Mouse (Mus musculus) spleen, embryonic (tissue): Measurements from ENCODE around the gene Gtpbp2.

Source experiments
- CTCF ChIA-PET: fragments of 350-600 bp; sonication (Branson Sonifier 250); formaldehyde crosslinking; loops from one replicate; lab custom pipeline; 2022; lab: Charles Lee

Gtpbp2 gene

DNA sequence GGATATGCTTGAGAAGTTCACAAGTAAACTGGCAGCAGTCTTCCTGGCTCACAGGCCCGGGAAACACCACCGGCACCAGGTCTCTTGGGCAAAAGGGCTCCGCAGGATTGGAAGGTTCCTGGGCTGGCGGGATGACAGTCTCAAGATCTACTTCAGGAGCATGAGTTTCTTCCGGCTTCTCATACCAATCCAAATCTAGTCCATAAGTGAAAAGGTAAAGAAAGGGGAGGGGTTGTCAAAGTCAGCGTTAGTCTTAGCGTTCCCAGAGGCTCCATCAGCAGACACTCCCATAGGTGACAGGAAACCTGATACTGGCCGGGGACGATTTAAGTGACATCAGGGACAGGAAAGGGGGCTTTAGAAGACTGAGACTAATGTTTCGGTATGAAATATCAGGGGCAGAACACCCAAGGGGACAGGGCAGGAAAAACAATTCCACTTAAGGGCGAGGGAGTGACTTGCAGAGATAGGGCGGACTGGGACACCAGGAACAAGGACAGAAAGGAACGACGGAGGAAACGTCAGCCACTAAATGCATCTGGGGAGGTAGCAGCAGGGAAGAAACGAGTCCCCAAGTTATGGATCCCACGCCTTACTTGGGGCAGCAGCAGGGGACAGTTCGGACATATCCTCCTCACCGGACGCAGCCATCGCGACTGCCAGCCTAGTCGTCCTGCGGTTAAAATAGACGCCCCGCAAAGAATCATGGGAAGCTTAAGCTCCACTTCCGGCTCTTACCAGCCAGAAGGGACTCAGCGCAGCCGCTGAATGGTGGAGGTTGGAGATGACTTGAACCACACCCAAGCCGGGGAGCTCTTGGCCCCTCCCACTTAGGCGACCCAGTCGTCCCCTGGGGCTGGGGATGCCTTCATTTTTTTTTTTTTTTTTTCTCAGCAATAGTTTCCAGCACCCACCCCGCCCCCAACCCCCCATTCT is 7.7 kb upstream of the Gtpbp2 start, which contains the start of gene Mad2l1bp:
Gene Mad2l1bp (minus strand): TSS at position 707 of the 936 bp plus-strand sequence.
- CTCF ChIA-PET, result interaction anchor here (0.5 kb wide), 1 partner anchor 521 kb away, joined by 5 read pairs; no protein-coding TSS in a partner anchor

DNA sequence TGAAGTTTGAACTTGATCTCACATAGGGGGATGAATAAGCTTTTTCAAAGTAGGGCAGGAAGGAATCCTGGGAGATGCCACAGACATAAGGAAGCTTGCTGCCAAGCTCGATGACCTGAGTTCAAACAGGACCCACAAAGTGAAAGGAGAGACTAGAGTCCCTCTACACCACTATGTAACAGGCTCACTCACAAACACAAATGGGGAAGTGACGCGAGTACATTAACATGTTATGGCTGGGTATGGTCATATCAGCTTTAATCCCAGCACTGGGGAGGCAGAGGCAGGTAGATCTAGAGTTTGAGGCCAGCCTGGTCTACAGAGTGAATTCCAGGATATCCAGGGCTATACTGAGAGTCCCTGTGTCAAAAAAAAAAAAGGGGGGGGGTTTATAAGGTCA is 6.5 kb upstream of the Gtpbp2 start:
- CTCF ChIA-PET, result no interaction called here

- CTCF ChIA-PET, result no interaction called here
Observed at GRCm38 (mm10) chr17:46156680-46157079, 4.2 kb upstream of the Gtpbp2 start.

DNA sequence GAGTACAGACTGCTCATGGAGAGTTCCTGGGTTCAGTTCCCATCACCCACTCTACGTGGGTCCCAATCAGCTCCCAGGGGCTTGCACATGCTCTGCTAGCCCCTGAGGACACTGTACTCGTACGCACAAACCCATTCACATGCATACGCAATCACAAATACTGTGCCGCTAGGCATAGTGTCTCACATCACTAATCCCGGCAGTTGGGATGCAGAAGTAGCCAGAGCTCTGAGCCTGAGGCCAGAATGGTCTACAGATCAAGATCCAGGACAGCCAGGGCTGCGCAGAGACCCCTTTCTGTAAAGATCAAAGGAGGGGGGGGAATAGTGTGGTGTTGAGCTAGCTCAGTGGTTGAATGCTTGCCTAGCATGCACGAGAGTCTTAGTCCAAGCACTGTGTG is 3.7 kb upstream of the Gtpbp2 start:
- CTCF ChIA-PET, result interaction anchor here (0.6 kb wide), 1 partner anchor 46 kb away, joined by 3 read pairs; the partner anchor contains the start of gene Mrps18a

- CTCF ChIA-PET, result no interaction called here
Observed at GRCm38 (mm10) chr17:46159236-46159635, 1.6 kb upstream of the Gtpbp2 start.

DNA sequence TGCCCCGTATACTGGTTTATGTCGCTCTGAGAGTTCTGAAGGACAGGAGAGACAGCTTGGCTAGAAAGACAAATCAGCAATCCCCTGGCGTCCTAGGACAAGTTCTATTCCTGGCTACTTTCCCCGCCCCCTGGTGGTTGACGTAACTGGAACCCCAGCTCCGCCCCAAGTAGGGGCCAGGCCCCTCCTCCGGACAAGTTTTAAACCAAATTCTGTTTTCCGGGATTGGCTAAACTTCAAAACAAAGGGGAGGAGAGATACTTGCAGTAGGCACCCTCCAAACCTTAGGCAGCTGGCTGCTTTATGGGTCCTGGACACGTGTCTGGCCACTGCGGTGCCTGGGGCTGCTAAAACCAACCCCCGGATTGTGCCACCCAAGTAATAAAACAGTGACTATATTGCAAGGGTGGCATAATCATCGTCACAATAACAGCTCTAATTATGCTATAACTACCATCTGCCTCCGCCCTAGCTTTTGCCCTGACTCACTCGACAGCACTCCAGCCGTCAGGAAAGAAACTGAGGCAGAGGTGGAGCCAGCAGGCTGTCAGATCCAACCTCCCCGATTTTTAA is 656 bp upstream of the Gtpbp2 start:
- CTCF ChIA-PET, result interaction anchor here (0.6 kb wide), 1 partner anchor 15 kb away, joined by 10 read pairs; no protein-coding TSS in a partner anchor

DNA sequence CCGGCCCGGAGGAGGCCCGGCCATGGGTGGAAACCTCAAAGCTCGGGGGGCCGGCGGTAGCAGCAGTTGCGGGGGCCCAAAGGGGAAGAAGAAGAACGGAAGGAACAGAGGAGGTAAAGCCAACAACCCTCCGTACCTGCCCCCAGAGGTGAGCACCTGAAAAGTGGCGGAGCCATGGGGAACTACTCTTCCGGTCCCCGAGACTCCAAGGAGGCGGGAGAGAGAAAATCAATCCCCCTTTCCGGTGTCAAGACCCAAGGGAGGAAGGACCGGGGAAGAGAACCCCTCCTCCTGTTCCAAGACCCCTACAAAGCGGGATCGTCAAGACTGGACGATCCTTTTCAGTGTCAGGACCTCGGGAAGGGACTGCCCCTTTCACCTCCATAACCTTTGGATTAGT is 347 bp downstream of the Gtpbp2 start:
- CTCF ChIA-PET, result no interaction called here

GRCm38 (mm10) chr17:46161710-46162109 is 878 bp downstream of the Gtpbp2 start:
- CTCF ChIA-PET, result no interaction called here

GRCm38 (mm10) chr17:46162551-46162950 is 1.7 kb downstream of the Gtpbp2 start:
- CTCF ChIA-PET, result no interaction called here

GRCm38 (mm10) chr17:46162951-46163421 is 2.2 kb downstream of the Gtpbp2 start:
- CTCF ChIA-PET, result no interaction called here

DNA sequence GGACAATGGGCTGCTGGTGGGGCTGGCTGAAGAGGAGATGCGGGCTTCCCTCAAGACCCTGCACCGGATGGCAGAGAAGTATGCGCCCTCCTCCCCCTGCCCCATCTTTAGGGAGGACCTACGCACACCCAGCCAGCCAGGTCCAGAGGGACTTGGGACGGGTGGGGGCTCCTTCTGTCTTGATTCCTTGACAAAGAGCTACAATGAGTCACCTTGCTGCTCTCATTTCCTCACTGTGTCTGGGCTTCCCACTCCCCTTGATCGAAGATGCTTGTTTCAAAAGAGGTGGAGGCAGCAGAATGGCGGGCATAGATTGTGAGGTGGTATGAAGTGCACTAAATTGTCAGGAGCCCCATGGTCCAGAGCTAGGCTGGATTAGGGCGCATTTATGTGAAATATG is 3.5 kb downstream of the Gtpbp2 start:
- CTCF ChIA-PET, result no interaction called here

DNA sequence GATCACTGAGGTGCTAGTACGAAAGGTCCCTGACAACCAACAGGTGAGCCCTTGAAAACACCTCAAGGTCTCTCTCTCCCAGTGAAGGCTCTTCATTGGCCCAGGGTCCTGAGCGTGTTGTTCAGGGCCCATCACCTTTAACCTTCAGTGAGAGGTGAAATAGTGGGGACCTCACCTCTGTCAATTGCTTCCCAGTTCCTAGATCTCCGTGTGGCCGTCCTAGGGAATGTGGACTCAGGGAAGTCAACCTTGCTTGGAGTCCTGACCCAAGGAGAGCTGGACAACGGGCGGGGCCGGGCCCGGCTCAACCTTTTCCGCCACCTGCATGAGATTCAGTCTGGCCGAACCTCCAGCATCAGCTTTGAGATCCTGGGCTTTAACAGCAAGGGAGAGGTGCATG is 4.0 kb downstream of the Gtpbp2 start:
- CTCF ChIA-PET, result interaction anchor here (0.7 kb wide), 1 partner anchor 488 kb away, joined by 3 read pairs; no protein-coding TSS in a partner anchor

- CTCF ChIA-PET, result no interaction called here
Observed at GRCm38 (mm10) chr17:46165460-46165859, 4.6 kb downstream of the Gtpbp2 start.

- CTCF ChIA-PET, result no interaction called here
Observed at GRCm38 (mm10) chr17:46166270-46166669, 5.4 kb downstream of the Gtpbp2 start.

DNA sequence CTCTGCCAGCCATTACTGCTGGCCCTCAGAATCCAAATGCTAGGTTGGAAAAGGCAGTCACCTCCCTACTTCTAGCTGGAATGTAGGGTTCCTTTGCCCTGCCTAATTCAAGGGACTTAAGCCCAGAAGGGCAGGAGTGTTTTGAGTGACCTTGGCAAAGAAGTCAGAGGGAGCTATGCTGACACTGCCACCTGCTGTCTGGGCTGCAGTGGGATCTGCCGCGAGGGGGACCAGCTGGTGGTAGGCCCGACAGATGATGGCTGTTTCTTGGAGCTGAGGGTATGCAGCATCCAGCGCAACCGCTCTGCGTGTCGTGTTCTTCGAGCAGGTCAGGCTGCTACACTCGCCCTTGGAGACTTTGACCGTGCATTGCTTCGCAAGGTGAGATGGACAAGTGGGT is 6.2 kb downstream of the Gtpbp2 start:
- CTCF ChIA-PET, result no interaction called here

- CTCF ChIA-PET, result no interaction called here
Observed at GRCm38 (mm10) chr17:46168318-46168717, 7.5 kb downstream of the Gtpbp2 start.

DNA sequence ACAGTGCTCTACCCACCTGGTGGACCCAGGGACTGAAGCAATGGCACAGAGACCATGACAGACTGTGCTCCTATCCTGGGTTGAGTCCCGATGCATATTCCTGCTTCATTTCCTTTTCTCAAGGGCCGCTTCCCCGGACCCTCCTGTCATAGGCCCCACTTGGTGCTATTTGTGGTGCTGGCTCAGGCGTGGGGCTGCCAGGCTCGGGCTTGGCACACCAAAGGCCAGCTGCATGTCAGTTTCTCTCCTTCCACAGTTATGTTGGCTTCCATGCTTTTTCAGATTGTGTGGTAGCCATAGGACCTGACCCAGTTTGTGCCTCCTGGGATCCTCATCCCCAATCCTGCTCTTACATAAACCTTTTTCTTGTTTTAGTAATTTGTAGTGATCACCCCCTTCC is 7.9 kb downstream of the Gtpbp2 start:
- CTCF ChIA-PET, result no interaction called here

DNA sequence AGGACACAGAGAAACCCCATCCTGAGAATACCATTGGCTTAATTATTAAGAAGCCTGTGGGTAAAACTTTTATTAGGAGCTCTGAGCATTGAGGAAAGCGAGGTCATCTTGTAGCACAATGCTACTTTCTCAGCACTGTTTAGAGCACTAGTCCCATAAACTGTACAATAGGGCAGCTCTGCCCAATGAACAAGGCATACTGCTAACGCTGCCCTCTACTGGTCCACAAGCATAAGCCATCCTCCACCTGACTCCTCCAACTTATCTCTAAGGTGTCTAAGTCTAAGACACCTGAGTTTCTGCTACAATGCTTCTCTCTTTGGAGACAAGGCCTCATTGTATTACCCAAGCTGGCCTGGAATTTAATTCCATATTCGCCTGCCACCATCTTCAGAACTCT is 9.7 kb downstream of the Gtpbp2 start:
- CTCF ChIA-PET, result no interaction called here

GRCm38 (mm10) chr17:46182273-46182672 is 21.4 kb downstream of the Gtpbp2 start:
- CTCF ChIA-PET, result interaction anchor here (0.6 kb wide), 1 partner anchor 182 kb away, joined by 3 read pairs; no protein-coding TSS in a partner anchor

DNA sequence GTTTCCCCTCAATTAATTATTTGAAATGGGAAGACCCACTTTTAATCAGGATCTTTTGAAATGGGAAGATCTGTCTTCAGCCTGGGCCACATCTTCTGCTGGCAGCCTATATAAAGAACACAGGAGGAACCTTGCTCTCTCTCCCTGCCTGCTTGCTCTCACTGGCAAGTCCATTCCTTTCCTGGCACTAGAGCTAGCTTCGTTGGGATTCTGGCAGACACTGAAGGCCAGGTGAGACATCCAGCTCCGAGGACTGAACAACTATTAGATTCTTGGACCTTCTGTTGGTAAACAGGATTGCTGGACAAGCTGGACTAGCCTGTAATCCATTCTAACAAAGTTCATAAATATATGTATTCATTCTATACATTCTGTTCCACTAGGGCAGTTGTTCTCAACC is 28.0 kb downstream of the Gtpbp2 start:
- CTCF ChIA-PET, result no interaction called here

- CTCF ChIA-PET, result no interaction called here
Observed at GRCm38 (mm10) chr17:46201151-46201550, 40.3 kb downstream of the Gtpbp2 start.

- CTCF ChIA-PET, result no interaction called here
Observed at GRCm38 (mm10) chr17:46202421-46203071, 41.7 kb downstream of the Gtpbp2 start, which contains the start of the genes Polh and Xpo5. Gene Polh (minus strand): TSS chr17:46202645. Gene Xpo5 (plus strand): TSS chr17:46202782.
